Mouse (Mus musculus): Measurements from ENCODE around the gene Usp3. TPM values are rescaled to one million over a fixed set of nuclear protein-coding genes. Genes with fewer than 3 reads are reported as not detected.

Usp3 gene
- total and polyA plus RNA-seq, 3 experiments = 7.2 to 20.7 (median 20.6) TPM

- 88% methylated on average over 1 of the region's 1 CpGs for WGBS
- Histone ChIP-seq H3K27me3 (ENCODE audit: control insufficient read depth, insufficient read depth, low read length) (no peaks in the 10 kb centered on the region), H3K79me2 (replicated peaks; ENCODE audit: control insufficient read depth, insufficient read depth, low read length) (no peaks in the 10 kb centered on the region; the same call in 1 of the 2 replicates), H3K9ac (ENCODE audit: low read depth, low read length) (no peak overlapping the region), H3K27ac (no peak overlapping the region; the same call in 1 of the 2 replicates), H3K4me1 (ENCODE audit: control insufficient read depth, insufficient read depth, low read length) (peaks cover 3% of the 10 kb centered on the region), H3K36me3 (ENCODE audit: control insufficient read depth, insufficient read depth, low read length) (peaks cover 13% of the 10 kb centered on the region), H3K4me3 (no peak overlapping the region)
- intact Hi-C loops (cut with DNase I) = no loop called here
- TF ChIP-seq EP300 (IDR thresholded peaks at IDR 0.05; ENCODE audit: insufficient read depth, low read depth, low read length) (no peak), CTCF (IDR thresholded peaks at IDR 0.05) (no peak), POLR2A (IDR thresholded peaks at IDR 0.05; ENCODE audit: insufficient read depth, low read depth, low read length) (no peak)
- DNase-seq = no peak
Measured at GRCm38 (mm10) chr9:66560728-66561127, 32.2 kb downstream of the Usp3 start.

- no peak overlapping the region; the same call in 1 of the 2 replicates for H3K27ac ChIP-seq
- no peak overlapping the region for H3K4me3 ChIP-seq
- H3K4me1 ChIP-seq (ENCODE audit: control insufficient read depth, insufficient read depth, low read length) = peaks cover 3% of the 10 kb centered on the region
- WGBS = 21% methylated on average over 2 of the region's 2 CpGs
- H3K36me3 ChIP-seq (ENCODE audit: control insufficient read depth, insufficient read depth, low read length) = peaks cover 13% of the 10 kb centered on the region
- no peaks in the 10 kb centered on the region for H3K27me3 ChIP-seq (ENCODE audit: control insufficient read depth, insufficient read depth, low read length)
- no peak for TF ChIP-seq POLR2A (IDR thresholded peaks at IDR 0.05; ENCODE audit: insufficient read depth, low read depth, low read length)
- no peak for TF ChIP-seq EP300 (IDR thresholded peaks at IDR 0.05; ENCODE audit: insufficient read depth, low read depth, low read length)
- no peak for TF ChIP-seq CTCF (IDR thresholded peaks at IDR 0.05)
- no peaks in the 10 kb centered on the region; the same call in 1 of the 2 replicates for H3K79me2 ChIP-seq (replicated peaks; ENCODE audit: control insufficient read depth, insufficient read depth, low read length)
- H3K9ac ChIP-seq (ENCODE audit: low read depth, low read length) = no peak overlapping the region
- intact Hi-C loops (cut with DNase I) = no loop called here
- peak in 1 of 2 experiments; percentile 29 for DNase-seq
Measured at GRCm38 (mm10) chr9:66560295-66560694, 32.6 kb downstream of the Usp3 start.

DNA sequence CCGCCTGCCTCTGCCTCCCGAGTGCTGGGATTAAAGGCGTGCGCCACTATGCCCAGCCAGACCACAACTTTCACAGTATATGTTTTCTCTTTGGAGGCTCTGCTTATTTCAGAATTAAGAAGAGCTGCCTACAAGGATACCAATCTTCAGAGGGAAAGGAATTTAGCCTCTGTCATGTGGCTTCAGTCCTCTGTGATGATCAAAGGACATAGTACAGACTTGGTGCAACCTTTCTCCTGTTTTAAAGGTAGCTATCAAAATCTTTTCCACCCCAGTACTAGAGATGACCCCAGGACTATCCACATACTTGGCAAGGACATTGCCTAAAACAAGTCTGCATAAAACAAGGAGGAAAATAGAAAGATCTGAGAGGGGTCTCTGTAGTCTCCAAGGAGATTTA, 34.0 kb downstream of the Usp3 start:
- Histone ChIP-seq H3K27ac (peak overlapping the region; percentile 27), H3K36me3 (ENCODE audit: control insufficient read depth, insufficient read depth, low read length) (peaks cover 13% of the 10 kb centered on the region), H3K79me2 (replicated peaks; ENCODE audit: control insufficient read depth, insufficient read depth, low read length) (no peaks in the 10 kb centered on the region; the same call in 1 of the 2 replicates), H3K9ac (ENCODE audit: low read depth, low read length) (no peak overlapping the region), H3K4me1 (ENCODE audit: control insufficient read depth, insufficient read depth, low read length) (peaks cover 3% of the 10 kb centered on the region), H3K4me3 (no peak overlapping the region), H3K27me3 (ENCODE audit: control insufficient read depth, insufficient read depth, low read length) (no peaks in the 10 kb centered on the region)
- TF ChIP-seq CTCF (IDR thresholded peaks at IDR 0.05) = no peak
- no peak for TF ChIP-seq EP300 (IDR thresholded peaks at IDR 0.05; ENCODE audit: insufficient read depth, low read depth, low read length)
- TF ChIP-seq POLR2A (IDR thresholded peaks at IDR 0.05; ENCODE audit: insufficient read depth, low read depth, low read length) = no peak
- DNase-seq = no peak
- 95% methylated on average over 4 of the region's 4 CpGs for WGBS
- intact Hi-C loops (cut with DNase I) = no loop called here

- intact Hi-C loops (cut with DNase I) = no loop called here
- WGBS = 85% methylated on average over 4 of the region's 4 CpGs
Measured at GRCm38 (mm10) chr9:66542785-66543184, 50.2 kb downstream of the Usp3 start.

DNA sequence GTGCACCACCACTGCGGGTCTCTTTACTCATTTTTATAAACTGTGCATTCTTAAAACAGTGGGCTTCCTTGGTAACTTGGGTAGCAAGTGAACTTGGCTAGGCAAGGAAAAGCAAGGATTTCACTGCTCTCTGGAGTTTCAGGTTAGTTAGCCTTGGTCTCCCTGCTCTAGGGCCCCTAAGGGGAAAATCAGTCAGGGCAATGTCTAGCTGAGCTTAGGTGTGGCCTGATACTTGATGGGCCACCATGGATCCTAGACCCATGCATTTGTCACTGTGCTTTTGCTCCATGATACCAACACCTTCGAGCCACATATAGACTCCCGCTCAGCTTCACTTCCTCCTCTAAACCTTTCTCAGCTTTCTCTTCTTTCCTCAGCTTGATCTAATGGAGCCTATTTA, 71.3 kb downstream of the Usp3 start:
- Histone ChIP-seq H3K36me3 (ENCODE audit: control insufficient read depth, insufficient read depth, low read length) (peaks cover 2% of the 10 kb centered on the region; the same call in 1 of the 2 replicates), H3K79me2 (replicated peaks; ENCODE audit: control insufficient read depth, insufficient read depth, low read length) (no peaks in the 10 kb centered on the region), H3K9ac (ENCODE audit: low read depth, low read length) (no peak overlapping the region), H3K27me3 (ENCODE audit: control insufficient read depth, insufficient read depth, low read length) (no peaks in the 10 kb centered on the region), H3K27ac (no peak overlapping the region), H3K4me1 (ENCODE audit: control insufficient read depth, insufficient read depth, low read length) (no peaks in the 10 kb centered on the region), H3K4me3 (no peak overlapping the region)
- intact Hi-C loops (cut with DNase I) = no loop called here
- DNase-seq = no peak
- WGBS = over 99% methylated on average over 3 of the region's 3 CpGs
- TF ChIP-seq CTCF (IDR thresholded peaks at IDR 0.05) = no peak

More at GRCm38 (mm10) chr9:66542785-66543184, 50.2 kb downstream of the Usp3 start:
- H3K4me3 ChIP-seq = no peak overlapping the region
- H3K79me2 ChIP-seq (replicated peaks; ENCODE audit: control insufficient read depth, insufficient read depth, low read length) = no peaks in the 10 kb centered on the region
- H3K27me3 ChIP-seq (ENCODE audit: control insufficient read depth, insufficient read depth, low read length) = no peaks in the 10 kb centered on the region
- no peak overlapping the region for H3K27ac ChIP-seq
- H3K4me1 ChIP-seq (ENCODE audit: control insufficient read depth, insufficient read depth, low read length) = no peaks in the 10 kb centered on the region
- TF ChIP-seq CTCF (IDR thresholded peaks at IDR 0.05) = no peak
- no peak for TF ChIP-seq EP300 (IDR thresholded peaks at IDR 0.05; ENCODE audit: insufficient read depth, low read depth, low read length)
- TF ChIP-seq POLR2A (IDR thresholded peaks at IDR 0.05; ENCODE audit: insufficient read depth, low read depth, low read length) = no peak
- peaks cover 7% of the 10 kb centered on the region for H3K36me3 ChIP-seq (ENCODE audit: control insufficient read depth, insufficient read depth, low read length)
- H3K9ac ChIP-seq (ENCODE audit: low read depth, low read length) = no peak overlapping the region
- no peak for DNase-seq

DNA sequence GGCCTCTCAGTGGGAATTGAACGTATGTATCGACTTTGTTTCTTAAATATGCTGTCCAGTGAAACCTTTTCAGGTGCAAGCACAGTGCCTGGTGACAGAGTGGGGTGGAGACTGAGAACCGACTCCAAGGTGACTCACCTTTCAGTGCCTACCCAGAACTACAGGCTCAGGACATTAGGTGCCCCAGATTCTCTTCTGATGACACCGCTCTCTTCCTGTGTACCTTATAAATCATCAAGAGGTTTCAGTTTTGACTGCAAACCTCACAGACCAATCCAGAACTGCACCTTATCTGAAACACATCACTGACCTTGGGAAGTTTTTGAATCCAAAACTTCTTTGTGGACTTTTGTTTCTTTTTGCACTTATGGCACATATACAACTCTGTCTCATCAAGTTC, 72.6 kb downstream of the Usp3 start:
- TF ChIP-seq CTCF (IDR thresholded peaks at IDR 0.05) (no peak), EP300 (IDR thresholded peaks at IDR 0.05; ENCODE audit: insufficient read depth, low read depth, low read length) (no peak), POLR2A (IDR thresholded peaks at IDR 0.05; ENCODE audit: insufficient read depth, low read depth, low read length) (no peak)
- Histone ChIP-seq H3K4me1 (ENCODE audit: control insufficient read depth, insufficient read depth, low read length) (no peaks in the 10 kb centered on the region), H3K79me2 (replicated peaks; ENCODE audit: control insufficient read depth, insufficient read depth, low read length) (no peaks in the 10 kb centered on the region), H3K27me3 (ENCODE audit: control insufficient read depth, insufficient read depth, low read length) (no peaks in the 10 kb centered on the region), H3K9ac (ENCODE audit: low read depth, low read length) (no peak overlapping the region), H3K4me3 (no peak overlapping the region), H3K27ac (no peak overlapping the region), H3K36me3 (ENCODE audit: control insufficient read depth, insufficient read depth, low read length) (peaks cover 2% of the 10 kb centered on the region; the same call in 1 of the 2 replicates)
- DNase-seq = no peak
- intact Hi-C loops (cut with DNase I) = no loop called here
- 94% methylated on average over 4 of the region's 4 CpGs for WGBS
